Mouse (Mus musculus): ENCODE results near the gene Tdrd12.

DNA sequence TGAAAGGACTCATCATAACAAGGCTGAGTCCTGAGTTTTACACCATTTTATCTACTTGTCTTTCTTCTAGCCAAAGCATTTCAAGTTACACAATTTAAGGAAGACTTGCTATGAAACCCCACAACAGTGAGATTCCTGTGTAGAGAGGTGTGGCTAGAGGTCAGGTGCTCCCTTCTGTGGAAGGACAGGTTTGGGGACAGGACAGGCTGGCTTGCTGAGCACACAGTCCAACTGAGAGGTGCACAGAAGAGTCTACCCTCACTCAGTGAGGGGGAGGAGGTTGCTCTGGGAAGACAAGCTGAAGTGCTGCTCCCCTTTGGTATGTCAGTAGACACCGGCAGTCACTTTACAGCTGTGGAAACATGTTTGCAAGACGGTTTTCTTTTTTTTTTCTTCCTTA, 61.1 kb downstream of the Tdrd12 start:
- TF ChIP-seq POLR2A (IDR thresholded peaks at IDR 0.05; ENCODE audit: low read depth, low read length) (no peak), CTCF (IDR thresholded peaks at IDR 0.05; ENCODE audit: extremely low read depth, insufficient read depth, insufficient read length, insufficient replicate concordance) (no peak)
